Mouse (Mus musculus) kidney, postnatal 4 days (tissue): ENCODE data around the gene Cpeb1.

ENCODE experiments used
- DNase-seq, 2 experiments: peaks; one replicate each; pipeline ENCODE4 v3.0.0; 2021; ENCODE audit warnings: mixed read lengths in 2 of 2

The Cpeb1 gene

GRCm38 (mm10) chr7:81455155-81455651 is at the start of gene Cpeb1:
TSS of gene Cpeb1 (minus strand) at chr7:81455465.
- peak; percentile 64 to 76 for DNase-seq

- no peak for DNase-seq
Measured at GRCm38 (mm10) chr7:81501050-81501449, 45.8 kb upstream of the Cpeb1 start.

- DNase-seq, result no peak
Measured at GRCm38 (mm10) chr7:81498181-81498580, 42.9 kb upstream of the Cpeb1 start, which contains the start of gene BC048679. TSS of gene BC048679 (minus strand) at chr7:81498281.

GRCm38 (mm10) chr7:81497171-81497570 is 41.9 kb upstream of the Cpeb1 start:
- DNase-seq, result no peak

GRCm38 (mm10) chr7:81493331-81494021 is 38.2 kb upstream of the Cpeb1 start, which contains the start of gene Ap3b2:
TSS of gene Ap3b2 (minus strand) at chr7:81493925.
- DNase-seq, result peak; percentile 84 to 89

- no peak for DNase-seq
Measured at GRCm38 (mm10) chr7:81492628-81493027, 37.4 kb upstream of the Cpeb1 start.

- DNase-seq, result peak; percentile 43 to 54
Measured at GRCm38 (mm10) chr7:81489649-81490048, 34.4 kb upstream of the Cpeb1 start.

GRCm38 (mm10) chr7:81480800-81481199 is 25.5 kb upstream of the Cpeb1 start:
- DNase-seq, result no peak

GRCm38 (mm10) chr7:81479531-81480090 is 24.3 kb upstream of the Cpeb1 start:
- no peak for DNase-seq

GRCm38 (mm10) chr7:81478261-81478660 is 23.0 kb upstream of the Cpeb1 start:
- peak in 1 of 2 experiments; percentile 8 for DNase-seq

- DNase-seq, result peak; percentile 17 to 45
Measured at GRCm38 (mm10) chr7:81476833-81477232, 21.6 kb upstream of the Cpeb1 start.

- DNase-seq, result no peak
Measured at GRCm38 (mm10) chr7:81475221-81475620, 20.0 kb upstream of the Cpeb1 start.

GRCm38 (mm10) chr7:81464906-81465450 is 9.7 kb upstream of the Cpeb1 start:
- DNase-seq, result no peak

GRCm38 (mm10) chr7:81464116-81464515 is 8.9 kb upstream of the Cpeb1 start:
- DNase-seq, result peak; percentile 74 to 77

- no peak for DNase-seq
Measured at GRCm38 (mm10) chr7:81462815-81463214, 7.5 kb upstream of the Cpeb1 start.

- DNase-seq, result peak; percentile 31 to 50
Measured at GRCm38 (mm10) chr7:81454331-81455039, 780 bp downstream of the Cpeb1 start.

- peak; percentile 52 to 66 for DNase-seq
Measured at GRCm38 (mm10) chr7:81453443-81454274, 1.6 kb downstream of the Cpeb1 start.

- peak; percentile 11 to 36 for DNase-seq
Measured at GRCm38 (mm10) chr7:81452971-81453441, 2.3 kb downstream of the Cpeb1 start.

GRCm38 (mm10) chr7:81398957-81399356 is 56.3 kb downstream of the Cpeb1 start:
- peak; percentile 20 to 31 for DNase-seq

- DNase-seq, result no peak
Measured at GRCm38 (mm10) chr7:81379363-81379762, 75.9 kb downstream of the Cpeb1 start.

GRCm38 (mm10) chr7:81372337-81372920 is 82.8 kb downstream of the Cpeb1 start:
- peak; percentile 49 to 54 for DNase-seq

- DNase-seq, result no peak
Measured at GRCm38 (mm10) chr7:81371811-81372210, 83.5 kb downstream of the Cpeb1 start.
